Mouse (Mus musculus) small intestine, adult 10 weeks (tissue): ENCODE results near the gene 1600014C23Rik. TPM values are rescaled to one million over a fixed set of nuclear protein-coding genes. Genes with fewer than 3 reads are reported as not detected.

Experiments
- polyA plus RNA-seq: library from polyadenylated mRNA; stranded (reverse); fragments of 350-450 nt; fragmentation: Illumina TruSeq; extraction: RNeasy Lipid Tissue Mini Kit (QIAGEN cat#74804); gene quantifications from one replicate; pipeline ENCODE4 v1.2.3, GENCODE M21; 2014; ENCODE audit warnings: low replicate concordance

Gene 1600014C23Rik
- not detected for polyA plus RNA-seq

GRCm38 (mm10) chr17:45733735-45734301, at the start of gene 1600014C23Rik:
TSS of gene 1600014C23Rik (minus strand) at chr17:45733844.

GRCm38 (mm10) chr17:45686716-45687115, 46.9 kb downstream of the 1600014C23Rik start, which contains the start of gene Tmem63b:
TSS of gene Tmem63b (minus strand) at chr17:45686905.

GRCm38 (mm10) chr17:45686093-45686619, 47.5 kb downstream of the 1600014C23Rik start, which contains the start of gene Mrpl14:
TSS of gene Mrpl14 (plus strand) at chr17:45686322.

Other genes with a start within 250 kb of the 1600014C23Rik start
- gene Aars2, start 227.0 kb downstream of the 1600014C23Rik start, polyA plus RNA-seq = not detected
- not detected for gene Tcte1, start 210.4 kb downstream of the 1600014C23Rik start, polyA plus RNA-seq
- not detected for gene Tmem151b, start 184.2 kb downstream of the 1600014C23Rik start, polyA plus RNA-seq
- 1.1 TPM for gene Nfkbie, start 178.1 kb downstream of the 1600014C23Rik start, polyA plus RNA-seq
- 1.3 TPM for gene Slc35b2, start 170.0 kb downstream of the 1600014C23Rik start, polyA plus RNA-seq
- gene Hsp90ab1, start 160.6 kb downstream of the 1600014C23Rik start, polyA plus RNA-seq = 585 TPM
- gene Slc29a1, start 134.2 kb downstream of the 1600014C23Rik start, polyA plus RNA-seq = 0.82 TPM
- gene Mymx, start 131.7 kb downstream of the 1600014C23Rik start, polyA plus RNA-seq = not detected
- 0.63 TPM for gene Capn11, start 74.5 kb downstream of the 1600014C23Rik start, polyA plus RNA-seq
- gene Mrpl14, start 47.5 kb downstream of the 1600014C23Rik start, polyA plus RNA-seq = not detected
- gene Tmem63b, start 46.9 kb downstream of the 1600014C23Rik start, polyA plus RNA-seq = 2.9 TPM